Mouse (Mus musculus) spleen, adult 18-20 months (tissue): ENCODE measurements around the gene Phpt1.
"Not testable (repeated sequence)": the region's sequence is repeated elsewhere in the genome, so short reads cannot be mapped to it uniquely, and the experiment has no call there.

Experiments used
- DNase-seq, 2 experiments: peaks; one replicate each; pipeline ENCODE4 v3.0.0; 2022; ENCODE audit warnings: mixed read lengths in 2 of 2

Phpt1 gene

DNA sequence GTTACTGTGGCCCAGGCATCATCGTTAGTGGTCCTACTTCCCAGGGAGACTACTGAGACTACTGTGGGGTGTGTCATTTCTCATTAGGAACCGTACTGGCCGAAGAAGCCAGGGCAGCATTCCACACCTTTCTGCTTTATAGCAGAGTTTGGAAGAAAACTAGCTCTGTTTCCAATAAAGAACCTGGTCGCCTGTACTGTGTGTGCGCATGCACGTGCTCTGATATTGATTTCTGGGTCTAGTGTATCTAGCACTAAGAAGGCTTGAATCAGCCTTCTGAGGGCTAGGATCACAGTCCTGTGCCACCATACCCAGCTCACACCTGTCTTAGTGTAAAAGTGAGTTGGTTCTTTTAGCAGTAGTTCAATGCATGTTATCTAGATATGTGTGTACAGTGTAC is 16.2 kb downstream of the Phpt1 start:
- no peak for DNase-seq

DNA sequence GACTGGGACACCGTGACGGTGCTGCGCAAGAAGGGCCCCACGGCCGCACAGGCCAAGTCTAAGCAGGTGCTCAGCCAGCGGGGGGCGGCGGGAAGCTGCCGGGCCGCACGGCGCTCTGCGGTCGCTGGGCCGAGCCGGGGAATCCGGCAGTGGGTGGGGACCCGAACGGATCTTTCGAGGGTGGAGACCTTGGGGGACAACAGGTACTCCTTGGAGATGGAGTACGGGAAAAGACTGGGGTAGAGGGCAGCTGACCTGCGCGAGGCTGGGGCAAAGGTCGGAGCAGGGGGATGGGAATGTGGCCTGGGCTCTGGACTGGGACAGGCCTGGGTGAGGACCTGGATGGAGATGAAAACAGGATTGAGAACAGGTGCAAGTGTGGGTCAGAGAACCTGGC is 17.1 kb downstream of the Phpt1 start:
- peak in 1 of 2 experiments; percentile 20 for DNase-seq

DNA sequence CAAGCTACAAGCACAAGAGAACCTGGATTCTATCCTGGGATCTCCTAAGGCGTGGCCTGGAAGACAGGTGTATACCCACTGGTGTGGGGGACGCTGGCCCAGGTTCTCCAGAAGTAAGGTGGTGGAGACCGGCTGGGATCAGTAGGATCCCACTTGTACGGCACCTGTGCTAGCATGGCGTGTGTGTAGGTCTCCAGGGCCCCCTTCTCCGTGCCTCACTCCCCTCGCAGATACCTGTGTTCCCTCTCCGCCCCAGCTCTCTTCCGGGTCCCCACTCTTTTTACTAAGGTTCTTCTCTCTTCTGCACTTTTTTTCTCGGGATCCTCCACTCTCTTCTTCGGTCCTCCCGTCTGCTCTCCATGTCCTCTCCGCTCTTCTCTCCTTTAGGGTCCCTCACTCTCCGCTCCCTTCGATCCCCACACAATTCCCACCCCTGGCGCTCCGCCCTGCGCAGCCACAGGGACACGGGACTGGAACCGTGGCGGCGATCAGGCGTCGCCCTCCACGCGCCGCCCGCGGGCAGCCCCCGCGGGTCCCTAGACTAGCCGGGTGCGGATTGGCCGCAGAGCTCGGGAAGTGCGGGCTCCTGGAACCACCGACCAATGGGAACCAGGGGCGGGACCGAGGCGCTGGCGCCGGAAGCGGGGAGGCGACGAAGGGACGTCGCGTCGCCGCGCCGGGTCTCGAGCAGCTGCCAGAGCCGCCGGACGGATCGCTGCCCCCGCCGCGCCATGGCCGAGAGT is 17.6 kb downstream of the Phpt1 start, which contains the start of gene Edf1:
Gene Edf1, plus strand, starts transcription at position 627 of the 743 bp plus-strand sequence.
- DNase-seq, result peak; percentile 86 to 89

DNA sequence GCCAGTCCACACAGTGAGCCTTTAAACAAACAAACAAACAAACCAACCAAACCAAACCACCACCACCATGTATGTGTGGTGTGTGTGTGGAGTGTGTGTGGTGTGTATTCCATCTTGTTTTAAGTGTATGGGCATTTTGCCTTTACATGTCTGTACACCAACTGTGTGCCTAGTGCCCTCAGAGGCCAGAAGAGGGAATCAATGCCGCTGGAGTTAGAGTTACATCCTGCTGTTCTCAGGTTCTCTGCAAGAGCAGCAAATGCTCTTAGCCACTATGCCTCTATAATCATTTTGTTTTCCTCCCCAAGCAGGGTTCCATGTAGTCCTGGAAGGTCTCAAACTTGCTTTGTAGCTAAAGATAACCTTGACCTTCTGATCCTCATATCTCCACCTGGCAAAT is 18.7 kb downstream of the Phpt1 start:
- DNase-seq, result no peak

DNA sequence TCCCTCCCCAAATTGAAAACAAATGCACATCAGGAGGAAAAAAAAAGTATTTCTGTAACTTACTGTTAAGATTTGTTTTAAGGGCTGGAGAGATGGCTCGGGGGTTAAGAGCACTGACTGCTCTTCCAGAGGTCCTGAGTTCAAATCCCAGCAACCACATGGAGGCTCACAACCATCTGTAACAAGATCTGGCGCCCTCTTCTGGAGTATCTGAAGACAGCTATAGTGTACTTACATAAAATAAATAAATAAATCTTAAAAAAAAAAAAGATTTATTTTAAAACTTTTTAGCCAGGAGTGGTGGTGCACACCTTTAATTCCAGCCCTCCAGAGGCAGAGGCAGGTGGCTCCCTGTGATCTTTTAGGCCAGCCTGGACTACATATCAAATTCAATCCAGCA is 19.5 kb downstream of the Phpt1 start:
- DNase-seq, result not testable (repeated sequence)

DNA sequence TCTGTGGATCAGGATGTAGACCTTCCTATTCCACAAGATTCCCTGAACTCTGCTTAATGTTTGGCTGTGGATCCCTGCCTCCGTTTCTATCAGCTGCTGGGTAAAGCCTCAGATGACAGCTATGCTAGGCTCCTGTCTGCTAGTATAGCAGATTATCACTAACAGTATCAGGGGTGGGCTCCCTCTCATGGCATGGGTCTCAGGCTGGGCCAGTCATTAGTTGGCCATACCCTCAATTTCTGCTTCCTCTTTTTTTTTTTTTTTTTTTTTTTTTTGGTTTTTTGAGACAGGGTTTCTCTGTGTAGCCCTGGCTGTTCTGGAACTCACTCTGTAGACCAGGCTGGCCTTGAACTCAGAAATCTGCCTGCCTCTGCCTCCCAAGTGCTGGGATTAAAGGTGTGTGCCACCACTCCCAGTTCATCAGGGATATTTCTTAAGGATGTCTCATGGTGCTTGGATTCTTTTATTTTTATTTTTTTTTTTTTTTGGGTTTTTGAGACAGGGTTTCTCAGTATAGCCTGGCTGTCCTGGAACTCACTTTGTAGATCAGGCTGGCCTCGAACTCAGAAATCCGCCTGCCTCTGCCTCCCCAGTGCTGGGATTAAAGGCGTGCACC is 21.7 kb downstream of the Phpt1 start:
- DNase-seq, result not testable (repeated sequence)

DNA sequence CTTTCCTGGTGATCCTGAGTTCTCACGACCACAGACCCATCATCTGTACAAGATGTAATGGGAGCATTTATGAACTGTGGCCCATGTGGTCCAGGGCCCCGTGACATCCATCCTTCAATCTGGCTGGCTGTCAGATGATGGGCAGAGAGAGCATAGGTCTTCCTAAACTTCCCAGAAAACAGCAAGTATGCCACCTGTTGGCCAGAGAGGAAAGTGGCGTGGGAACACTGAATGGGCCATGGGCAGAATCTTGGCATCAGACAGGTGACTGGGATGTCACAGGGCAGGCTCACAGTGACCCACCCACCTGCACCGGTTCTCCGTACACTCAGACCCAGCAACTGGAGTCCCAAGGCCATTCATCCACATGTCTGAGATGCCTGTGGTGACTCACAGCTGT is 23.8 kb downstream of the Phpt1 start:
- peak; percentile 44 to 57 for DNase-seq

DNA sequence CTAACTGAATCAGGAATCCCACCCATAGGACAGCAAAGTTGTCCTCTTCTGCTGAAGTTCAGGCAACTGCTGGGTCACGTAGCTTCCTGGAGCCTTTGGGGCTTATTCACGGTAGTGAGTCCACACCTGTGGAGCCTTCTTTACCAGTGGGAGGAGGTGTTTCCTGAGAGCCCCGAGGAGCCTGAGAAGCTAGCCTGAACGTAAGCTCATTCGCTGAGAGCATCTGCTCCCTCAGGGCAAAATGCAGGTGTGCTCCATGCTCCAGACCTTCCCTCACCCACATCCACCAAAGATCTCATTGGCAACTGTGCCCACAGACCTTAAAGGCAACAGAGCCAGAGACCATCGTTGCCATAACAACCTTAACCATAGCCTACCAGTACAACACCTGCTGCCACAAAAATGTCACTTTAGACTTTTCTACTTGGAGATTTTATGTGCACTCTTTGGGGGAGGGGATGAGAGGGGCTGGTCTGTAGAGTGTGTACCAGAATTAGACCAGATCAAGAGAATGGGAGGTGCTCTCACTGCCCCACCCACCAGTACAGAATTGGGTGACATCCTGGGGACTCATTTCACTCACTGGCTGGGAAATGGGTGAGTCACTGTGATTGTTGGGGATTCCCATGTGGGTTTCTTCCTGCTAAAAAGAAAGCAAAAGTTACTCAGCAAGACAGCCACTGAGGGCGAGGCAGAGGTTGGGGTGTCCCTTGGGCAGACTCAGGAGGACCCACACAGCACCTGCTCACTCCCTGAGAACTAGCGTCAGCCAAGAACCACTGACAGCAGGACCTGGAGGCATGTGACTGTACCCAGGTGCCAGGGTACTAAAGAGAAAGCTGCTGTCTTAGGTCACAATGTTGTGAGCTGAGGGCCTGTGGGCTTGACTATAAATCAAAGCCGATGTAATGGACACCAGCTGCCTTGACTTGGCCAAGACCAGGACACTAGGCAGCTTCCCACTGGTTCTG is 25.7 kb downstream of the Phpt1 start:
- DNase-seq, result peak; percentile 28 to 30

DNA sequence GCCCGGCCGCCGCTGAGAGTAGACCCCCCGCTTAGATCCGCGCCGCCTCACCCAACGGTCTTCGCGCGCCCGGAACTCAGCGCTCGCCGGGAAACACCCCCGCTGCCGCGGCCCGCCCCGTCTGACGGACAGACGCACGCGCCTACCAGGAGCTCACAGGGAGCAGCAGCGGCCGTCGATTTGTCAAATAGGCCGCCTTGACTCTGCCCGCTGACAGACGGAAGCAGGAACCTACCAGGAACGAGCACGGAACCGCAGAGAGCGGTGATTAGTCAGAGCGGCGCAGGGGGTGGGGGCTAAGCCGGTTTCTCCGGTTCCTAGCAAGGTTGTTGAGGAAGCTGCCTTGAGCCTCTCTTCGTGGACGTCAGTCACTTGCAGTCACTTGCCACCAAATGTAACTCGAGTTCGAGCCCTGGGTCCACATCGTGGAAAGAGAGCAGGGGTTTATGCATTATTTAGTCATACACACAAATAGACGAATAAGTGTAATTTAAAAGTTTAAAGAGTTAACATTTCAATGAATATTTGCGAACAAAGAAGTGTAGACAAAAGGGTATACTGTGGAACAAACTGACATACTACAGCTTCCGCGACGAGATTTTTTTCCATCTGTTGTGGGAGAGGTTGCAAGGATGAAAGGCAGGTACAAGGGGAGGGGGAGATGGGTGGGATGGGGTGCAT is 28.1 kb downstream of the Phpt1 start, which contains the start of gene Traf2:
Gene Traf2, minus strand, starts transcription at position 130 of the 681 bp plus-strand sequence.
- peak; percentile 96 to 97 for DNase-seq

DNA sequence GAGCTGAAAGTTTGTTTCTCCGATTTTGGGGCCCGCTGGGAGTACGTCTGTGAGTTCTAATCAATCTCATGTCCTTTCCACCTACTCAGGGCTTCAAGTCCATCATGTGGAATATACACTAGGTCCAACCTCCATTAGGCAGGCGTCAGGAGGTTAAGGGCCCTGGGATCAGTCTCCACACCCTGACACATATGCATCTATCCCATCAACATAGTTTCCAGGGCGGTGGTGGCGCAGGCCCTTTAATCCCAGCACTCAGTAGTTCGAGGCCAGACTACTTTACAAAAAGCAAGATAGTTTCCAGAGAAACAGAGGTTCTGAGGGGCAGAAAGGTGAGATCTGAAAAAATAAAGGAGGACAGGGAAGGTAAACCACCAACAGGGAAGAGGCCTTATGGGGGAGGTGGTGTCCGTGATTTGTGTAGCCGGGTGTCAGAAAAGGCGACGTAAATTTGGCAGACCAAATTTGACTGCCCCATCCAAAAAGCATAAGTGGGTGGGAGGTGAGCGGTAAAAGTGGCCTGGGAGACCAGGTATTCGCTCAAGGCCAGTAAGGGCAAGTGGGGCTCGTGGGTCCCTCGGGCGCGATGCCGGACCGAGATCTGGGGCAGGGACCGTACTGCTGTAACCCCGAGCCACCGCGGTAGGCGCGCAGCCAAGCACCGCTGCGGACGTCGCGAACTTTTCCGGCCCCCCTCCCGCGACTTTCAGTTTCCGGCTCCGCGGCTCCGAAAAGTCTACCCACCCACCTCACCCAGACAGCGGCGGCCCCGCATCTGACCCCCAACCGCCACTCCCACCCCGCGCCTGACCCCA is 28.8 kb downstream of the Phpt1 start:
- no peak for DNase-seq

DNA sequence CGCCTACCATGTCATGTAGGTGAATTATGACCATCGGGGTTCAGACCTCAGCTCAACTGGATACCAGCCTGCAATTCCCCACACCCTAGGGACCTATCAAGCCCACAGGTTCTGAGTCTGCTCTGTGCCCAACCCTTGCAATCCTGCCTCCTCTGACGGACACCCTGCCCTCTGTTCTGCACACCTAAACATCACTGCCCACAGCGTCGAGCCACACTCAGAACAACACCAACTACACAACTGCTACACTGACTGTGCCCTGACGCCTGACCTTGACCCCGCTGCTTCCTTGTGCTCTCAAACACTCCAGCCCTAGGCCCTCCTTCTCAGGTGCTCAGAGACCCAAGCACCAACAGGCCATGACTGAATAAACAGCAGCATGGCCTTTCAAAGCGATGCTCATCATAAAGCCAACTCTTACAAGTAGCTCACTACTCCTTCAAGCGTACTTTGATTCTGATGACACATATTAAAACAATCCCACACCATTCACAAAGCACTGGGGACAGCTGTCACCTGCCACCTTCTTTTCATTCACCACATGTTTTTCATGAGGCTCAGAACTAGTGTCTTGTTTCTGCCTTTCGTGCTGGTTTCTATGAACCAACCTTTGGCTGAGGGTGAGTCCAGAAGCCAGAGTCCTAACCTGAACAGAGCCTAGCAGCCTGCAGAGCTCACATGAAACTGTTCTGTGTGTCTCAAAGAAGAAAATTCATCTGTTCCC is 33.2 kb downstream of the Phpt1 start:
- DNase-seq, result no peak

DNA sequence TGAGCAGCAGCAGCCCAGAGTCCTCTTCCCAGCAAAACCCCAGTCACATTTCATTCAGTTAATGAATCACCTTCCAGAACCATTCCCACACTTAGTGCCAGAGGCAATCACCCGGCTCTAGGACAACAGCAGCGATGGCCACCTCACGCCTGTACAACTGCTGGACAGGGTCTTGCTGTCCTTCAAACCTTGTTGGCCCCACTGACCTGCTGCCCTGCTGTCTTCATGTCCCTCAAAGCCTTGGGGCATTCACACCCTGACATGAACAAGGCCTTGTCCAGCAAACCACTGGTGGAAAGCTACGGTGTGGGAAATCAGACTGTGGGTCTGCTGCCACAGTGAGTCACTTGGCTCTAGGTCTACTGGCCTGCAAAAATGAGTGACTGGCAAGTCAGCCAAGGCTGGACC is 34.5 kb downstream of the Phpt1 start:
- DNase-seq, result no peak

DNA sequence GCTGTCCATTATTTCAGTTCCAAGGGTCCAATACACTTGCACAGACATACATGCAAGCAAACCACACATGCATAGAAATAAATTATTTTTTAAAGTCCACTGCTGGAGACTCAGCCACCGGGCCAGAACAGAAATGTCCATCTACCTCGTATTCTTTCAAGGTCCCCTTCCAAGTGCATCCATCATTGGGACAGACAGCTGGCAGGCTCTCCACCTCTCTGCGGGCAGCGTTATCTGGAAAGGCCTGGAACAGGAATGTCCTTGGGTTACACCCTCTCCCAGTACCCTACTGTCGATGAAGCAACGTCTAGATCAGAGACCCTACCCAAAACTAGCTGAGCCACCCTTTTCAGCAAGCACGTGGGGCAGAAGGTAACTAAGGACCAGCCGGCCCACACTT is 38.5 kb downstream of the Phpt1 start:
- no peak for DNase-seq

DNA sequence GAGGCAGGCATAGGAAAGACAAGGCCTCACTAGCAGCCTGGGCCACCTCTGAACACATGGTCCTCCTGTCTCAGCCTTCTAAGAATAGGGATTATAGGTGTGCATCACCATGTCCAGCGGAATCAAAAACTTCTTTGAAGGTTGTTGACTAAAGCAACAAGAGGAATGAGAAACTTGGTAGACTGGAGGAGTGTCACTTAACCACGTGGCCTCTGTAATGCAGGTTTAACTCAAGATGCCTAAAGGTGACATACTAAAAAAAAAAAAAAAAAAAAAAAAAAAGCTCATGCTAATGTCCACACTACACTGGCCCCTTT is 40.2 kb downstream of the Phpt1 start:
- DNase-seq, result no peak

DNA sequence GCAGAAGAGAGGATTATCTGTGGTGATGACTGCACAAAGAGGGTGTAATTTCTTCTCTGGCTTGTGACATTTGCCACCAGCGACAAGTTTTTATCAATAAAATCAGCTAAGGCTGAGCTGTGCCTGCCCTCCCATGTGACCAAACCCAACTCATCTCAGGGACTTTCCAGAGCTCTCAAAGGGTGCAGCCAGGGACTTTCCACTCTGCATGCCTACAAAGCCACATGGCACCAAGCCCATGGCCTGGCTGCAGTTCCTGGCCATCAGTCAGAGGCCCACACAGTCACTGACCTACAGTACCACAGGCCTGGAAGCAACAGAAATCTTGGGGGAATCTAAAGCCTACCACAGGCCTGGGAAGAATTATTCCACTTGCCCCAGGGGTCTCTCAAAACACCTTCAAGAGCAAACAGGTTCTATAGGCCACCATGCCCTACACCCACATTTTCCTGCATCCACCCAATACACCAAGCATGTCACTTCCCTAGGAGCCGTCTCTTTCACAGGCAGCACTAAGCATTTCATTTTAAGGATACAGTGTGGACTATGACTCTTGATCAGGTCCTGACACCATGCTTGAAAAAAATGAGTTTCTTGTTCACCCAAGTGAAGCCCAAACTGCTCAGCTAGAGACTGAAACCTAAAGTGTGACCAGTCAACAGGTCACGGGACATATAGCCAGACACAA is 40.7 kb downstream of the Phpt1 start:
- peak; percentile 64 to 72 for DNase-seq

DNA sequence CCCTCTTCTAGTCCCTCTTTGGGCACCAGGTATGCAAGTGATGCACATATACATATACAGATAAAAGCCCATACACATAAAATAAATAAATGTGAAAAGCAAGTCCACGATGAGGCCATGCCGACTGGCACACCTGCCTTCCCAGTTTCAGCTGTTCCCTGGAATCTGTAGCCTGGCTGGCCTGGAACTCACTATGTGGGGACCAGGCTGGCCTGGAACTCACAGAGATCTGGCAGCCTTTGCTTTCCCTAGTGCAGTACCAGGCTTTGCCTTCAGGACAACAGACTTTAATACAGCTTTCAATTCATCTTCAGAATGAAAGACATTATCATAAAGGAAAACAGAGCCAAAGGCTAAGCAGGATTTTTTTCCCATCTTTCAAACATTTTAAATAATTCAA is 41.3 kb downstream of the Phpt1 start:
- DNase-seq, result no peak

DNA sequence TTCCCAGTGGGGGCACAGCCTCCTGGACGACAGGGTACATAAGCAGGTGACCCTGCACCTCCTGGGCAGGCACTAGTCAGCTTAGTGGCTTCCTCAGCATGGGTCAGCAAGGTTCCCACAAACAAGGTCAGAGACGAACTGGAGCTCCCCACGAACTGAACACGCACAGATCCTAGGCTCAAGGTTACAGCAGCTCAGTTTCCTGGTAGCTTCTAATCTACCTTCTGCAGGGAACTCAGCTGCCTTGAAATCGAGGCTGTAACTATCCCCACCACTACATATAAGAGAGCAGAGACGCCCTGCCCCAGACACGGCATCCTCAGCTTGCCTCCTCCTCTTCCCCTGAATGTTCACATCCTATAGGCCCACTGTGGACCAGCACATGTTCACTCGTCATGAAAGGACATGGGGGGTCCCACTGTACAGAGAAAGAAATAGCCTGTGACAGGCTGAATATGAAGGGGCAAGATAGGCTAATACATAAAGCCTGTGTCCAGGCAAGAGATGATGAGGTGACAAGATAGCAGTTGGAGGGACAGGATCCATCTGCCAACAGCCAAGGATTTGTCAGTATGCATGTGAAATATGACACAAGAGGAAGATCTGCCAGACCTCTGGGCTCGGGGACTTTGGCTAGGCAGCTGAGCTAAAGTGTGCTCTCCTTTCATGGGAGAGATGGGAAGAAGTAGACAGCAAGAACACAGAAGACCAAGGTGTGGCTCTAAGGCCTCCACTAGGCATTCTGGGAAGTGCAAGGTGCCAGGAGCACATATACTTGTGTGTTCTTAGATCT is 48.3 kb downstream of the Phpt1 start:
- DNase-seq, result no peak
